Mouse (Mus musculus): Measurements from ENCODE around the gene Fbxo33. TPM values are rescaled to one million over a fixed set of nuclear protein-coding genes. Genes with fewer than 3 reads are reported as not detected.

Fbxo33 gene
- polyA plus RNA-seq, 1 experiment from 2014 or later, result 6.4 TPM

GRCm38 (mm10) chr12:59238434-59238833, 18.9 kb upstream of the Fbxo33 start:
- no peak for ATAC-seq (ENCODE audit: low FRiP score, low TSS enrichment)
- no peaks in the 10 kb centered on the region for H3K36me3 ChIP-seq (ENCODE audit: insufficient read depth, low read length)
- no peak overlapping the region for H3K4me3 ChIP-seq (ENCODE audit: low read length)
- H3K9me3 ChIP-seq (ENCODE audit: low read length), result no peaks in the 10 kb centered on the region
- no peaks in the 10 kb centered on the region for H3K4me1 ChIP-seq (ENCODE audit: insufficient read depth, low read length)
- H3K27me3 ChIP-seq (ENCODE audit: insufficient read depth, low read length), result no peaks in the 10 kb centered on the region
- H3K9ac ChIP-seq (replicated peaks; ENCODE audit: low read length), result no peak overlapping the region
- 87% methylated on average over 5 of the region's 5 CpGs for WGBS
- no peak overlapping the region for H3K27ac ChIP-seq (ENCODE audit: low read length)
- H3K4me2 ChIP-seq (replicated peaks; ENCODE audit: low read depth, low read length), result no peak overlapping the region

DNA sequence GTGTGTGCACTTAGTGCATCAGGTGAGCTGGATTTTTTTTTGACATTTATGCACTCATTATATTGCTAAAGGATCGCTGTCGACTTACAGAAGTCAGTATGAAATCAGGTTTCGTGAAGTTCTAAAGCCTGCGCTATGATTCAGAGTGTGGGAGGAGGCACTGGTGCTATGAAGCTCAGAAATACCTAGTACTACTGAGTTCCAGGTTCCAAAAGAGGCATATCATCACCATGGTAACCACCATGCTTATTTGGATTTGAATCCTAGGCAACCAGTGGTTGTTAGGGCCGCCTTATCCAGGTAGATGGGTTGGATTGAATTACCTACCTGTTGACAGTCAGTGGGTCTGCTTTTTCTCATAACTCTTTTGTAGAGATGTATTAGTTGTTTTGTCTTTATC, 8.9 kb upstream of the Fbxo33 start:
- no peak for ATAC-seq (ENCODE audit: low FRiP score, low TSS enrichment)
- H3K27ac ChIP-seq (ENCODE audit: low read length), result no peak overlapping the region
- no peaks in the 10 kb centered on the region for H3K9me3 ChIP-seq (ENCODE audit: low read length)
- H3K4me3 ChIP-seq (ENCODE audit: low read length), result no peak overlapping the region
- no peaks in the 10 kb centered on the region for H3K4me1 ChIP-seq (ENCODE audit: insufficient read depth, low read length)
- H3K27me3 ChIP-seq (ENCODE audit: insufficient read depth, low read length), result no peaks in the 10 kb centered on the region
- H3K4me2 ChIP-seq (replicated peaks; ENCODE audit: low read depth, low read length), result no peak overlapping the region
- no peaks in the 10 kb centered on the region for H3K36me3 ChIP-seq (ENCODE audit: insufficient read depth, low read length)
- no peak overlapping the region for H3K9ac ChIP-seq (replicated peaks; ENCODE audit: low read length)
- WGBS, result 88% methylated on average over 5 of the region's 5 CpGs

DNA sequence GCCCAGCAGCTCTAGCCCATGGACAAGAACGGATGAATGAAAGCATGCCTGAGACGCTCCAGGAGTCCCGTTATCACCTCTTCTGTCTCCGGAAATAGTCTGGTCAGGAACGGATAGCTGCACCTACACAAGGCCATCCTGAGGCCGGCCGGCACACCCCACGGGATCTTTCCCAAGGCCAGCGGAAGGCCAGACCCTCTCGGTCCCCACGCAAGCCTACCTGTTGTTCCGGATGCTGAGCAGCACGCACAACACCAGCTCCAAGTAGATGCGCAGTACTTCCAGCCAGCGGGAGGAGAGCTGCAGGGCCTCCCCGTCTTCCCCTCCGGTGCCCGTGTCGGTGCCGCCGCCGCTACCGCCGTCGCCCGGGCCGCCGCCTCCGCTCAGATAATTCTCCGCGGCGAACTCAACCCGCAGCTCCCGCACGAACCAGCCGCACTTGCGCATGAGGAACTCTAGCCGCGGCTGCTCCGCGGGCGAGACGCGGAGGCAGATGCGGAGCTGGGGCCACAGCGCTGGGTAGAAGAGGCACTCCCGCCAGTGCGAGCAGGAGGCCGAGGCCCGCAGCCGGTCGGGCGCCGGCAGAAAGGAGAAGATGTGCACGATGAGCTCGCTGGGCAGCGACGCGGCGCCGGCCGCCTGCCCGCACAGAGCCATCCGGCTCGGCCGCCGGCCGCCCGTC, 744 bp downstream of the Fbxo33 start:
- WGBS, result under 1% methylated on average over 55 of the region's 69 CpGs
- peak; percentile 10; the same call in 1 of the 2 replicates for ATAC-seq (ENCODE audit: low FRiP score, low TSS enrichment)
- peak overlapping the region; percentile 97 for H3K27ac ChIP-seq (ENCODE audit: low read length)

DNA sequence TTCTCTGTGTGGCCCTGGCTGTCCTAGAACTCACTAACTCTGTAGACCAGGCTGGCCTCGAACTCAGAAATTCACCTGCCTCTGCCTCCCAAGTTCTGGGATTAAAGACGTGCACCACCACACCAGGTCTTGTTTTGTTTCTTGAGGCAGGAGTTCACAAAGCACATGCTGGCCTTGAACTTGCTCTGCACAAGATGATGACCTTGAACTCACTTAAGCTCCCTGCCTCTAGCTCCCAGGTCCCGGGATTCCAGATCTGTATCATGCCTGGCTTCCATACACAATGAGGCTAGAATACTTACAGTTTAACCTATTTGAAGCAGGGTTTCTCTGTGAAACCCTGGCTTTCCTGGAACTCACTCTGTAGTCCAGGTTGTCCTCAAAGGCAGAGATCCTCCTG, 2.2 kb downstream of the Fbxo33 start:
- H3K27ac ChIP-seq (ENCODE audit: low read length), result no peak overlapping the region
- no peak overlapping the region for H3K9ac ChIP-seq (replicated peaks; ENCODE audit: low read length)
- H3K4me1 ChIP-seq (ENCODE audit: insufficient read depth, low read length), result peaks cover 17% of the 10 kb centered on the region
- ATAC-seq (ENCODE audit: low FRiP score, low TSS enrichment), result no peak
- WGBS, result 83% methylated on average over 3 of the region's 3 CpGs
- no peak overlapping the region for H3K4me2 ChIP-seq (replicated peaks; ENCODE audit: low read depth, low read length)
- no peaks in the 10 kb centered on the region for H3K9me3 ChIP-seq (ENCODE audit: low read length)
- no peaks in the 10 kb centered on the region for H3K27me3 ChIP-seq (ENCODE audit: insufficient read depth, low read length)
- no peak overlapping the region for H3K4me3 ChIP-seq (ENCODE audit: low read length)
- no peaks in the 10 kb centered on the region for H3K36me3 ChIP-seq (ENCODE audit: insufficient read depth, low read length)

More for the DNA sequence above, 744 bp downstream of the Fbxo33 start:
- no peaks in the 10 kb centered on the region for H3K27me3 ChIP-seq (ENCODE audit: insufficient read depth, low read length)
- no peaks in the 10 kb centered on the region for H3K36me3 ChIP-seq (ENCODE audit: insufficient read depth, low read length)
- no peaks in the 10 kb centered on the region for H3K9me3 ChIP-seq (ENCODE audit: low read length)
- H3K9ac ChIP-seq (replicated peaks; ENCODE audit: low read length), result peak overlapping the region; percentile 81
- H3K4me2 ChIP-seq (replicated peaks; ENCODE audit: low read depth, low read length), result peak overlapping the region; percentile 82
- H3K4me1 ChIP-seq (ENCODE audit: insufficient read depth, low read length), result peaks cover 17% of the 10 kb centered on the region
- H3K4me3 ChIP-seq (ENCODE audit: low read length), result peak overlapping the region; percentile 62

DNA sequence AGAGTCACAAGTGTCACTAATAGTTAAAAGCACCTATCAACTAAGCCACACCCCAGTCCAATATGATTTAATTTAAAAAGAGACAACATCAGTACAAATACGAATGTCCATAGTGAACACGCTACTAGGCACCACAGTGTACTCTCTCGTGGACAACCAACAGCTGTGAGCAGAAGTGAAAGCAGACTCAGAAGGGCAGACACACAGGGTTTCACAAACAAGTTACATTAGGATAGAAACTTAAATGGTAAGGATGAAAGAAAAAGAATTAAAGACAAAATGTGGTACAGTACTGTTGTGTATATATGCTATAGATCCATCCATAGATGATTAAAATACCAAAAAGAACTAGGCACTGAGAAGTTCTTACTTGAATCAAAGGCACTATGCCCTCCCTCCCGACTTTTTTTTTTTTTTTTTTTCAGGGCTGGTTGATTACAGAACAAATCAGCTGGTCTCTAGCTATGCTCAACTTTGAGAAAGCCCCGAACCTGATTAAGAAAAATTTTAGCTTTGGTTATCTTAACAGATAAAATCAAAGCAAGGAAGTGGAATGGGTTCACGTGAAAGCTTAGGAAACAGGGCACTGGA, 2.8 kb downstream of the Fbxo33 start:
- H3K9ac ChIP-seq (replicated peaks; ENCODE audit: low read length), result no peak overlapping the region
- WGBS, result 73% methylated on average over 6 of the region's 6 CpGs
- H3K4me3 ChIP-seq (ENCODE audit: low read length), result no peak overlapping the region
- H3K9me3 ChIP-seq (ENCODE audit: low read length), result no peaks in the 10 kb centered on the region
- 0 out of 2 replicates have a peak, but pooled peaks cover 3% of the 10 kb centered on the region for H3K36me3 ChIP-seq (ENCODE audit: insufficient read depth, low read length)
- H3K4me2 ChIP-seq (replicated peaks; ENCODE audit: low read depth, low read length), result no peak overlapping the region
- no peak for ATAC-seq (ENCODE audit: low FRiP score, low TSS enrichment)
- H3K27ac ChIP-seq (ENCODE audit: low read length), result no peak overlapping the region
- H3K27me3 ChIP-seq (ENCODE audit: insufficient read depth, low read length), result no peaks in the 10 kb centered on the region
- peaks cover 17% of the 10 kb centered on the region for H3K4me1 ChIP-seq (ENCODE audit: insufficient read depth, low read length)

- Histone ChIP-seq H3K9ac (replicated peaks; ENCODE audit: low read length) (no peak overlapping the region), H3K27ac (ENCODE audit: low read length) (no peak overlapping the region), H3K9me3 (ENCODE audit: low read length) (no peaks in the 10 kb centered on the region), H3K4me1 (ENCODE audit: insufficient read depth, low read length) (peaks cover 17% of the 10 kb centered on the region), H3K36me3 (ENCODE audit: insufficient read depth, low read length) (0 out of 2 replicates have a peak, but pooled peaks cover 6% of the 10 kb centered on the region), H3K4me3 (ENCODE audit: low read length) (no peak overlapping the region), H3K4me2 (replicated peaks; ENCODE audit: low read depth, low read length) (no peak overlapping the region), H3K27me3 (ENCODE audit: insufficient read depth, low read length) (no peaks in the 10 kb centered on the region)
- 82% methylated on average over 4 of the region's 4 CpGs for WGBS
- ATAC-seq (ENCODE audit: low FRiP score, low TSS enrichment), result no peak
Observed at GRCm38 (mm10) chr12:59216176-59216575, 3.3 kb downstream of the Fbxo33 start.

GRCm38 (mm10) chr12:59207814-59208213, 11.7 kb downstream of the Fbxo33 start:
- Histone ChIP-seq H3K9me3 (ENCODE audit: low read length) (no peaks in the 10 kb centered on the region), H3K4me3 (ENCODE audit: low read length) (no peak overlapping the region), H3K27me3 (ENCODE audit: insufficient read depth, low read length) (no peaks in the 10 kb centered on the region), H3K4me2 (replicated peaks; ENCODE audit: low read depth, low read length) (no peak overlapping the region), H3K27ac (ENCODE audit: low read length) (no peak overlapping the region), H3K36me3 (ENCODE audit: insufficient read depth, low read length) (peaks cover 18% of the 10 kb centered on the region), H3K9ac (replicated peaks; ENCODE audit: low read length) (no peak overlapping the region), H3K4me1 (ENCODE audit: insufficient read depth, low read length) (no peaks in the 10 kb centered on the region)
- no peak for ATAC-seq (ENCODE audit: low FRiP score, low TSS enrichment)
- WGBS, result 97% methylated on average over 1 of the region's 1 CpGs

GRCm38 (mm10) chr12:59207000-59207390, 12.5 kb downstream of the Fbxo33 start:
- whole genome bisulfite sequencing, result 87% methylated on average over 3 of the region's 3 CpGs
- ATAC-seq (ENCODE audit: low FRiP score, low TSS enrichment), result no peak
- H3K27me3 ChIP-seq (ENCODE audit: insufficient read depth, low read length), result no peaks in the 10 kb centered on the region
- no peak overlapping the region for H3K27ac ChIP-seq (ENCODE audit: low read length)
- H3K4me2 ChIP-seq (replicated peaks; ENCODE audit: low read depth, low read length), result no peak overlapping the region
- H3K4me1 ChIP-seq (ENCODE audit: insufficient read depth, low read length), result no peaks in the 10 kb centered on the region
- H3K4me3 ChIP-seq (ENCODE audit: low read length), result no peak overlapping the region
- no peaks in the 10 kb centered on the region for H3K9me3 ChIP-seq (ENCODE audit: low read length)
- no peak overlapping the region for H3K9ac ChIP-seq (replicated peaks; ENCODE audit: low read length)
- peaks cover 19% of the 10 kb centered on the region for H3K36me3 ChIP-seq (ENCODE audit: insufficient read depth, low read length)

DNA sequence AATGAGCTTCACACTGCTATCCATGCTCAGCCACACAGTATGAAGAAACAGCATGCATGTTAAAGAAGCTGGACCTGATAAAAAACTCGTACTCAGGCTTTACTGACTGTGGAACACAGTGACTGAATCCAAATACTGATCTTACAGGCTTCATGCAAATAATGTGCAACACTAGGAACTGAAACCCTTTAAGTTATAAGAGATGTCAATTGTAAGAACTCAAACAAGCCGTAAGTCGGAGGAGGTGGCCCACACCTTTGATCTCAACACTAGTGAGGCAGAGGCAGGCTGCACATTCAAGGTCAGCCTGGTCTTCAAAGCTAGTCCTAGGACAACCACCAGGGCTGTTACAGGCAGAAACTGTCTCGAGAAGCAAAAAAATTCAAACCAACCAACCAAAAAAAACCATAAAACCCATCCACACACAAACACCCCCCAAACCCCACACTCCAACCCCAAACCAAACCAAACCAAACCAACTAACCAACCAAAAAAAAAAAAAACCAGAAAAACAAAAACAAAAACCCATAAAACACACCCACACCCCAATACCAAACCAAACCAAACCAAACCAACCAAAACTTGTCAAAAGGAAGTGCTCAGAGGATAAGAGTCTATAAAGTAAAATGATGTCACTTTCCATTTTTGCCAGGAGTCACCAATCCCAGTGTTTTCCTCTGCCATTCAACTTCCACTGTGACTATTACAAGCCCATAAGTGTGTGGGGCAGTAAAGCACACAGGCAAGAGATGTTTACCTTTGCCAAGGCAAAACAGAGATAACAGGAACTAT, 13.1 kb downstream of the Fbxo33 start:
- Histone ChIP-seq H3K9ac (replicated peaks; ENCODE audit: low read length) (no peak overlapping the region), H3K27me3 (ENCODE audit: insufficient read depth, low read length) (no peaks in the 10 kb centered on the region), H3K9me3 (ENCODE audit: low read length) (no peaks in the 10 kb centered on the region), H3K4me2 (replicated peaks; ENCODE audit: low read depth, low read length) (no peak overlapping the region), H3K27ac (ENCODE audit: low read length) (no peak overlapping the region), H3K36me3 (ENCODE audit: insufficient read depth, low read length) (peaks cover 18% of the 10 kb centered on the region), H3K4me3 (ENCODE audit: low read length) (no peak overlapping the region), H3K4me1 (ENCODE audit: insufficient read depth, low read length) (no peaks in the 10 kb centered on the region)
- no peak for ATAC-seq (ENCODE audit: low FRiP score, low TSS enrichment)
- WGBS, result 92% methylated on average over 4 of the region's 4 CpGs

- 93% methylated on average over 6 of the region's 6 CpGs for WGBS
- Histone ChIP-seq H3K27me3 (ENCODE audit: insufficient read depth, low read length) (no peaks in the 10 kb centered on the region), H3K4me1 (ENCODE audit: insufficient read depth, low read length) (no peaks in the 10 kb centered on the region), H3K27ac (ENCODE audit: low read length) (no peak overlapping the region), H3K4me3 (ENCODE audit: low read length) (no peak overlapping the region), H3K36me3 (ENCODE audit: insufficient read depth, low read length) (peaks cover 20% of the 10 kb centered on the region), H3K4me2 (replicated peaks; ENCODE audit: low read depth, low read length) (no peak overlapping the region), H3K9me3 (ENCODE audit: low read length) (no peaks in the 10 kb centered on the region), H3K9ac (replicated peaks; ENCODE audit: low read length) (no peak overlapping the region)
- ATAC-seq (ENCODE audit: low FRiP score, low TSS enrichment), result no peak
Observed at GRCm38 (mm10) chr12:59205571-59205970, 14.0 kb downstream of the Fbxo33 start.
